Mouse (Mus musculus) activated CD4-positive, CD25-positive, alpha-beta regulatory T cell, adult 4 months (primary cell): ENCODE measurements around the gene Asic2. TPM values are rescaled to one million over a fixed set of nuclear protein-coding genes. Genes with fewer than 3 reads are reported as not detected.

Source experiments
- ATAC-seq: one replicate; pipeline ENCODE4 v1.8.0; 2017
- polyA plus RNA-seq, 2 experiments: library from polyadenylated mRNA; unstranded; fragments of 100-300 nt; shearing (Covaris generic); gene quantifications; one replicate each; pipeline ENCODE4 v1.2.1; 2017

Gene Asic2
- polyA plus RNA-seq, 2 experiments from 2014 or later = not detected

DNA sequence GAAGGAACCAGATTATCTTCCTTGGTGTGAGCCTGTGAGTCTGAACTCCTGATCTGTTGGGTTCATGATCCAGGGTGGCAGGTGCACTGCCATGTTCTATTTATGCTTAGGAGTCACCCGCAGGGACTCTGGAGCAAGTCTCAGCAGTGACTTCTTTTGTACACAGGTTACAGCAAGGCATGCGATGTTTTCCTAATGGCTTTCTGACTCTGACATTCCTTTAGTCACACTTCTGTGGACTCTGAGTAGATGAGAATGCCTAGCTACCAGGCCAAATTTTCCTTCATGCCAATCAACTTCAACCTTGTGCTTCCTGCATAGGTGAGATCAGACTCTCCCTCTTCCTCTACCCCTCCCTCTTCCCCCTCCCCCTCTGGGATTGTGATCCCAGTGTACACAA, 1132.9 kb downstream of the Asic2 start:
- ATAC-seq = no peak

Other genes with a start within 250 kb of the Asic2 start
- gene 5530401A14Rik, start 107.8 kb downstream of the Asic2 start, polyA plus RNA-seq = under 1 TPM in 1 of 2 experiments, not detected in 1; 0.36 TPM
- not detected for gene Ccl2, start 67.1 kb upstream of the Asic2 start, polyA plus RNA-seq
- not detected for gene Gm17268, start 70.1 kb upstream of the Asic2 start, polyA plus RNA-seq
- gene Ccl7, start 77.3 kb upstream of the Asic2 start, polyA plus RNA-seq = not detected
- not detected for gene Ccl11, start 89.4 kb upstream of the Asic2 start, polyA plus RNA-seq
- not detected for gene Ccl12, start 133.4 kb upstream of the Asic2 start, polyA plus RNA-seq
- gene Ccl8, start 146.7 kb upstream of the Asic2 start, polyA plus RNA-seq = 1 to 10 TPM in 1 of 2 experiments, not detected in 1; 2.6 TPM